Mouse (Mus musculus) hindbrain, embryonic 16.5 days (tissue): Measurements from ENCODE around the gene Rnf13. TPM values are rescaled to one million over a fixed set of nuclear protein-coding genes. Genes with fewer than 3 reads are reported as not detected.
"Not testable (repeated sequence)": the region's sequence is repeated elsewhere in the genome, so short reads cannot be mapped to it uniquely, and the experiment has no call there.

Source experiments
- ATAC-seq: fragments of 200-750 bp; cut with Nextera tagmentation; 2 replicates; pipeline ENCODE4 v1.8.0; 2017; ENCODE audit warnings: moderate TSS enrichment, moderate library complexity
- H3K27ac ChIP-seq: fragments of 300-500 bp; sonication (generic); 2 replicates; pipeline ENCODE4 v1.5.1; 2014; ENCODE audit warnings: low read depth, mild to moderate bottlenecking, control low read depth, low read length, moderate library complexity
- H3K27me3 ChIP-seq: fragments of 300-500 bp; sonication (generic); replicated peaks from 2 replicates; pipeline ENCODE4 v1.6.1; 2014; ENCODE audit warnings: low read length; ENCODE audit not compliant: control insufficient read depth, insufficient read depth
- H3K36me3 ChIP-seq: fragments of 300-500 bp; sonication (generic); 2 replicates; pipeline ENCODE4 v1.6.1; 2014; ENCODE audit warnings: mild to moderate bottlenecking, low read length, moderate library complexity, mixed read lengths; ENCODE audit not compliant: control insufficient read depth, insufficient read depth
- H3K4me1 ChIP-seq: fragments of 300-500 bp; sonication (generic); 2 replicates; pipeline ENCODE4 v1.6.1; 2014; ENCODE audit warnings: low read depth, low read length; ENCODE audit not compliant: control insufficient read depth, insufficient read depth
- H3K4me2 ChIP-seq: fragments of 300-500 bp; sonication (generic); 2 replicates; pipeline ENCODE4 v1.6.1; 2014; ENCODE audit warnings: mild to moderate bottlenecking, low read length, control low read depth, moderate library complexity
- H3K4me3 ChIP-seq: fragments of 300-500 bp; sonication (generic); 2 replicates; pipeline ENCODE4 v1.5.1; 2014; ENCODE audit warnings: mild to moderate bottlenecking, low read length, control low read depth, moderate library complexity
- H3K9ac ChIP-seq: fragments of 300-500 bp; sonication (generic); 2 replicates; pipeline ENCODE4 v1.6.1; 2014; ENCODE audit warnings: low read depth, mild to moderate bottlenecking, control low read depth, low read length, moderate library complexity
- H3K9me3 ChIP-seq: fragments of 300-500 bp; sonication (generic); 2 replicates; pipeline ENCODE4 v1.6.1; 2014; ENCODE audit warnings: mild to moderate bottlenecking, low read length, moderate library complexity; ENCODE audit not compliant: control insufficient read depth
- WGBS: fragments of 180-500 bp; shearing (Covaris S2); extraction: QIAGEN DNeasy Blood & Tissue Kit; methylation state at CpG from one replicate; pipeline ENCODE4 v1.1.7; 2014; 5-methylcytosine and 5-hydroxymethylcytosine counted together
- polyA plus RNA-seq: library from polyadenylated mRNA; unstranded; fragments of >200 nt; fragmentation: Nextera tagmentation; extraction: Ambion mirVana; gene quantifications from 2 replicates; pipeline ENCODE4 v1.2.1, GENCODE M21; 2015

Rnf13 gene
- polyA plus RNA-seq, 1 experiment from 2014 or later = 94.8 TPM

DNA sequence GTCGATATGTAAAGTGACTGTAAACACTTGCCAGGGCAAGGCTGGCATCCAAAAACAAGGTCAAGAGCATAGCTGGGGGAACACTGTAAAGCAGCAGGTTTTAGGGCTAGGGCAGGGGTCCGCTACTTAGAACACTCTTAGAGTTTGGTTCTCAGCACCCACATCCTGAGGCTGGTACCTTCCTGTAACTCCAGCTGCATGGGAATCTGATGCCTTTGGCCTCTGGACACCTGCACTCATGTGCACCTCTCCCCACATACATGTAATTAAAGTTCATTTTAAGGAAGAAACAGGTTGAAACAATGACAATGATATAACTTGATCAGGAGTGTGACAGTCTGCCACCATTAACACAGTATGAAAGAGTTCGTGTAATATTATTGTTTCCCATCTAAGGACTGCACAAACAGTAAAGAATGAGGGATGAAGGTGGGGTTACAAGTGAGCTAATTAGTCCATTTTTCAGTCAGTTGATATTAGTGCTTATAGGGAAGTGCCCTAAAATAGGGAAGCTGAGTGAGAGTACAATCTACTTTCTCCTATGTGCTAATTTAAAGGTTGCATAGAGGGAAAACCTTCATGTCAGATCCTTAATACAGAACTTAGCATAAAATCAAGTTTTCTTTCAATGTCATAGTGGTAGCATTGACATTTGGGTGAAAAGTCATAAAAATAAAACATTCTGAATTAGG is 12.9 kb downstream of the Rnf13 start:
- no peak overlapping the region for H3K4me3 ChIP-seq
- WGBS = 91% methylated on average over 3 of the region's 3 CpGs
- no peak for ATAC-seq
- no peaks in the 10 kb centered on the region for H3K36me3 ChIP-seq
- no peak overlapping the region for H3K4me2 ChIP-seq
- H3K9ac ChIP-seq = no peak overlapping the region
- no peak overlapping the region for H3K27ac ChIP-seq
- H3K27me3 ChIP-seq = no peaks in the 10 kb centered on the region
- H3K4me1 ChIP-seq = no peaks in the 10 kb centered on the region
- H3K9me3 ChIP-seq = no peaks in the 10 kb centered on the region

DNA sequence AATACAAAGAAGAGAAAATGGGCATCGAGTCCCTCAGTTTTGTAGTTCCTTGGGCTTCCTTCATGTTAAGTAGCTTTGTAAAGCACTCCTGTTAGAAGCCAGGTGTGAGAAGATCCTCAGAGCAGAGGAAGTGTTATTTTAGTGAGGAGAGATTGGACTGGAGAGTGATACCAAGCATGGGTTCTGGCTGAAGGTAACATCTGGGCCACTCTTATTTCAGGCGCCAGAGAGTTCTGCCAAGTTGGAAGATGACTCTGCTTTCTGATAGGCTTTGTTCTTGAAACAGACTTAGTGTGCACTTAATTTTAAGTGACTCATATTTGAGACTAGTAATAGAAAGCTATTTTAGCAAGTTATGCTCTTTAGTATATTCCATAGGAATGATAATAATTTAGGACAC is 41.1 kb downstream of the Rnf13 start:
- H3K27me3 ChIP-seq = no peaks in the 10 kb centered on the region
- no peak overlapping the region for H3K27ac ChIP-seq
- H3K4me3 ChIP-seq = no peak overlapping the region
- ATAC-seq = no peak
- H3K4me2 ChIP-seq = no peak overlapping the region
- no peaks in the 10 kb centered on the region for H3K4me1 ChIP-seq
- no peaks in the 10 kb centered on the region for H3K36me3 ChIP-seq
- no peaks in the 10 kb centered on the region for H3K9me3 ChIP-seq
- 93% methylated on average over 2 of the region's 2 CpGs for WGBS
- H3K9ac ChIP-seq = no peak overlapping the region

DNA sequence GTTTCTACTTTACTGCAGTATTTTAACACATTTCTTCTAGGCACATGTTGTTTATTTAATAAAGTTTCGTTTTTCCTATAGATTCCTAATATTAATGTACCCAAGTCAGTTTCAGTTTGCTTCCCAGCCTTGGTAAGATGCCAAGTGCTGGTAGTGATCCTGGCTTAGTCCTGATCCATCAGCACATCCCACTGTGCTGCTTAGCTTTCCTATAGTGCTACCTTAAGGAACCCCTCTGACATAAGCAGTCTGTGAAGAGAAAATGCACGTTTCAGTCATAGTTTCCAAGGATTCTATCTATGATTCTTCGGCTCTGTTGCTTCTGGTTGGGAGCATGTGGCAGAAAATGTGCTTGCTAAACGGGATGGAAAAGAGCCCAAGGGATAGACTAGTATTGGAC is 52.6 kb downstream of the Rnf13 start:
- Histone ChIP-seq H3K4me1 (no peaks in the 10 kb centered on the region), H3K9ac (no peak overlapping the region), H3K9me3 (no peaks in the 10 kb centered on the region), H3K27me3 (no peaks in the 10 kb centered on the region), H3K36me3 (no peaks in the 10 kb centered on the region), H3K4me3 (no peak overlapping the region), H3K27ac (no peak overlapping the region), H3K4me2 (no peak overlapping the region)
- WGBS = 62% methylated on average over 4 of the region's 4 CpGs
- no peak for ATAC-seq

DNA sequence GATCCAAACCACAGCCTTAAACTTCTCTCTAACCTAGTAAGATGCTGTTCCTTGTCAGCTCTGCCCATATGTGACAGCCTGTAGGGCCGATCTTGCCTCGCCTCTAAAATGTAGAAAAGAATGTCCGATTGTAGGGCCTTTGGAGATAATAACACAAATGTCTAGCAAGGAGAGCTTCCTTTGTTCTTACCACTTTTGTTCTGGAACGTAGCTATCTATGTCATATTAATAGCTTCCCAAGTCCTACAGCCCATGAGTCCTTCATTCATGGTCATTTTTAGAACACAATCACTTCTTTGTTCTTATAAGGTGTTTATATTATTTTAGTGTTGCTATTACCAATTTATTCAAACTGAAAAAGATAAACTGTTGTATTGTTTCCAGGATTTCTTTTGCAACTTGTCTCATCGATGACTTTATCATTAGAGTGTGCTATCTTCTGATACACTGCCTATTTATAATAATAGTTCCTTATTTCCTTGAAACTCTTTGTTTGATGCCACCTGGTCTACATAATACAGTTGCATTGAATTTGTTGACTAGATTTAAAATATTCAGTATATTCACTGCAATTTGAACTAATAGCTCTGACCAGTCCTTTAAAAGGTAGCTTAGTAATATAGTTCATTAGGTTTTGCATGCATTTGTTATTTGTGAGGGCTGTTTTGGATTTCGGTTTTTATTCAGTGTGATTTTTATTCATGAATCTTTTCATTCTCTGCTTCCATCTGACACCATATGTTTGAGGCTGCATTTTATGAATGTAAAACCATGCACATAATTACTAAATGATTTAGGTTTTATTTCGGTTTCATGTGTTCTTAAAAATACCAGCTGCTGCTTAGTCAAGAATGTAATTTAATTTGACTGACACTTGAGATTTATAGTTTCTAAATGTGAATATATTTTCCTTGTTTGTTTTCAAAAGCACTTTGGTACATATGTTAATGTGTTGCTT is 53.4 kb downstream of the Rnf13 start:
- Histone ChIP-seq H3K36me3 (no peaks in the 10 kb centered on the region), H3K9ac (no peak overlapping the region), H3K4me3 (no peak overlapping the region), H3K27me3 (no peaks in the 10 kb centered on the region), H3K9me3 (no peaks in the 10 kb centered on the region), H3K4me2 (no peak overlapping the region), H3K4me1 (no peaks in the 10 kb centered on the region), H3K27ac (no peak overlapping the region)
- whole genome bisulfite sequencing = 70% methylated on average over 7 of the region's 7 CpGs
- ATAC-seq = no peak

GRCm38 (mm10) chr3:57791104-57791503 is 55.2 kb downstream of the Rnf13 start:
- H3K27ac ChIP-seq = no peak overlapping the region
- H3K36me3 ChIP-seq = no peaks in the 10 kb centered on the region
- no peak overlapping the region for H3K4me2 ChIP-seq
- H3K27me3 ChIP-seq = no peaks in the 10 kb centered on the region
- H3K4me3 ChIP-seq = no peak overlapping the region
- 28% methylated on average over 3 of the region's 3 CpGs for WGBS
- no peaks in the 10 kb centered on the region for H3K4me1 ChIP-seq
- H3K9ac ChIP-seq = no peak overlapping the region
- no peak for ATAC-seq
- H3K9me3 ChIP-seq = no peaks in the 10 kb centered on the region

- not testable (repeated sequence) for H3K36me3 ChIP-seq, ATAC-seq, H3K4me1 ChIP-seq, H3K4me3 ChIP-seq, H3K9ac ChIP-seq, H3K9me3 ChIP-seq, H3K27ac ChIP-seq, H3K27me3 ChIP-seq, H3K4me2 ChIP-seq
- 44% methylated on average over 6 of the region's 6 CpGs for WGBS
Observed at GRCm38 (mm10) chr3:57795071-57795470, 59.2 kb downstream of the Rnf13 start.

DNA sequence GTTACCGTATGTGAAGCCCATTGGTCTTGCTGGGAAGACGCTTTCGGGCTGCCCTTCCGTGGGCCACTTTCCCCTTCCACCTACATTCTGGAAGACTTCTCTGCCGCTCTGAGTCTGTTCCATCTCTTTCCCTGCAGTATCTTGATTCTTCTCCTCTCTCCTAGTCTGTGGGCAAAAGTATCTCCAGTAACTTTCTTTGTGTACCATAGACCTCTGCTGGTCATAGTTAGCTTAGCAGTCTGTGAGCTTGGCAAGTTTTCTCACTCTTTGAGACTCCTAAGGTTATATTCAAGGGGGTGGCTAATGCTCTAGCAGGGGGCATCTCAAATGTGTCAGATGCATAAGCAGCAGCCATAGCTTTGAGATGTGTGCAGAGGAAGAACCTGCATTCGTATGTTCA is 79.6 kb downstream of the Rnf13 start:
- H3K36me3 ChIP-seq = no peaks in the 10 kb centered on the region
- no peak overlapping the region for H3K4me3 ChIP-seq
- WGBS = 83% methylated on average over 6 of the region's 6 CpGs
- H3K27ac ChIP-seq = no peak overlapping the region
- no peaks in the 10 kb centered on the region for H3K4me1 ChIP-seq
- H3K4me2 ChIP-seq = no peak overlapping the region
- H3K9ac ChIP-seq = no peak overlapping the region
- ATAC-seq = peak; percentile 68; the same call in 1 of the 2 replicates
- H3K9me3 ChIP-seq = no peaks in the 10 kb centered on the region
- no peaks in the 10 kb centered on the region for H3K27me3 ChIP-seq

GRCm38 (mm10) chr3:57825866-57826265 is 90.0 kb downstream of the Rnf13 start:
- WGBS = 89% methylated on average over 3 of the region's 3 CpGs
- ATAC-seq = no peak
- H3K9ac ChIP-seq = no peak overlapping the region
- H3K4me2 ChIP-seq = no peak overlapping the region
- H3K27me3 ChIP-seq = no peaks in the 10 kb centered on the region
- H3K36me3 ChIP-seq = peaks cover 5% of the 10 kb centered on the region
- no peak overlapping the region for H3K4me3 ChIP-seq
- no peak overlapping the region for H3K27ac ChIP-seq
- H3K4me1 ChIP-seq = no peaks in the 10 kb centered on the region
- no peaks in the 10 kb centered on the region for H3K9me3 ChIP-seq

- Histone ChIP-seq H3K36me3 (peaks cover 11% of the 10 kb centered on the region), H3K27me3 (no peaks in the 10 kb centered on the region), H3K4me3 (no peak overlapping the region), H3K4me2 (no peak overlapping the region), H3K9me3 (no peaks in the 10 kb centered on the region), H3K27ac (no peak overlapping the region), H3K9ac (no peak overlapping the region), H3K4me1 (no peaks in the 10 kb centered on the region)
- WGBS = 91% methylated on average over 11 of the region's 11 CpGs
- ATAC-seq = no peak
Observed at GRCm38 (mm10) chr3:57833585-57833984, 97.7 kb downstream of the Rnf13 start.
